Mouse (Mus musculus): ENCODE measurements at regions not wholly inside any gene's neighbourhood (a gene's known extent, or its start where the extent isn't known, plus 50 kb on each side); places are given as distances from the start of the nearest gene placed in this dataset.

DNA sequence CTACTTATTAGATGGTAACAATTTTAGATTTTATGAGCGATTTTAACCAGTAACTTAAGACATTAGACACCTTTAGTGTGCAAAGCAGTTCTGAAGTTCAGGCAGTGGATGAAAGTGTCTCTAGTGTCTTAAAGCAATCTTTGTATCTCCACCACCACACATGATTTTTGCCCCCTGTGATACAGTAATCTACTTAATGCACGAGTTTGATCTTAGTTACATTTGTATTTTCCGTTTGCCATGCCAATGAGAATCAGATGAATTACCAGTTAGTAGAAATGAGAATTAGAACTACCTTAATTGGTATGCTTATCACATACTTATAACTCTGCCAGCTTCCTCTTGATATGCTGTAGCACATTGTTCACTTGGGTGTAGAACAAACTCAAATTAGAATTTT, 99.9 kb downstream of the Gm11146 start:
- no peaks in the 10 kb centered on the region for H3K36me3 ChIP-seq (ENCODE audit: control insufficient read depth, insufficient read depth, low read length)
- no peaks in the 10 kb centered on the region for H3K27me3 ChIP-seq (ENCODE audit: control insufficient read depth, insufficient read depth, low read length)
- H3K4me2 ChIP-seq (replicated peaks; ENCODE audit: low read depth, low read length) = peak overlapping the region; percentile 38
- H3K9me3 ChIP-seq (ENCODE audit: control insufficient read depth, low read depth, low read length) = no peaks in the 10 kb centered on the region
- peak overlapping the region; percentile 11; the same call in 1 of the 2 replicates for H3K27ac ChIP-seq (ENCODE audit: low read length)
- peak overlapping the region; percentile 43 for H3K4me3 ChIP-seq (ENCODE audit: low read depth, low read length)
- H3K4me1 ChIP-seq (ENCODE audit: control insufficient read depth, insufficient read depth, low read length) = peaks cover 4% of the 10 kb centered on the region; the same call in 1 of the 2 replicates
- H3K9ac ChIP-seq (replicated peaks; ENCODE audit: low read depth, low read length) = peak overlapping the region; percentile 42
- no peak for ATAC-seq (ENCODE audit: insufficient number of reproducible peaks, insufficient read depth, low FRiP score, low read depth)
- WGBS = 51% methylated on average over 3 of the region's 3 CpGs

DNA sequence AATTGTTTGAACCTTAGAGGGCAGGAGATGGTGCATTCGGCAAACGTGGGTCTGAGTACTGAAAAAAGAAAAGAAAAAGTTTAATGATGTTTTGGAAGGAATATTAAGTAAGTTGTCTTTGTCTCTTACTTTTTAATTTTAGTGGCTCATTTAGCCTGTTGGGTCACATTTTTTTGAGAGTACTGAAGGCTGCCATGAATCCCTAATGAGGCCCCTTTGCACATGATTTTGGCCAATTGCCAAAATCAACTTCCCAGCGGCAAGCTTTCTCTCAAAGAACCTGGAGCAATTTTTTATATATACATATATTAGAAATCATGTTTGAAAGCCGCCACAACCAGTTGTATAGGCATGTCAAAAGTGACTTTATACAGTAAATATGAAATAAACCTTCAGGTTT, 100.9 kb downstream of the Gm11146 start:
- H3K4me3 ChIP-seq (ENCODE audit: low read depth, low read length) = peak overlapping the region; percentile 43
- H3K9ac ChIP-seq (replicated peaks; ENCODE audit: low read depth, low read length) = peak overlapping the region; percentile 57
- ATAC-seq (ENCODE audit: insufficient number of reproducible peaks, insufficient read depth, low FRiP score, low read depth) = no peak
- no peaks in the 10 kb centered on the region for H3K36me3 ChIP-seq (ENCODE audit: control insufficient read depth, insufficient read depth, low read length)
- no peaks in the 10 kb centered on the region for H3K9me3 ChIP-seq (ENCODE audit: control insufficient read depth, low read depth, low read length)
- peak overlapping the region; percentile 44 for H3K4me2 ChIP-seq (replicated peaks; ENCODE audit: low read depth, low read length)
- H3K27ac ChIP-seq (ENCODE audit: low read length) = peak overlapping the region; percentile 98
- WGBS = 3% methylated on average over 4 of the region's 4 CpGs
- H3K4me1 ChIP-seq (ENCODE audit: control insufficient read depth, insufficient read depth, low read length) = peaks cover 4% of the 10 kb centered on the region; the same call in 1 of the 2 replicates
- H3K27me3 ChIP-seq (ENCODE audit: control insufficient read depth, insufficient read depth, low read length) = no peaks in the 10 kb centered on the region

GRCm38 (mm10) chr16:77500413-77500812, 101.5 kb downstream of the Gm11146 start:
- H3K36me3 ChIP-seq (ENCODE audit: control insufficient read depth, insufficient read depth, low read length) = no peaks in the 10 kb centered on the region
- H3K9me3 ChIP-seq (ENCODE audit: control insufficient read depth, low read depth, low read length) = no peaks in the 10 kb centered on the region
- peak overlapping the region; percentile 57 for H3K9ac ChIP-seq (replicated peaks; ENCODE audit: low read depth, low read length)
- peak overlapping the region; percentile 44 for H3K4me2 ChIP-seq (replicated peaks; ENCODE audit: low read depth, low read length)
- 12% methylated on average over 6 of the region's 6 CpGs for WGBS
- no peaks in the 10 kb centered on the region for H3K27me3 ChIP-seq (ENCODE audit: control insufficient read depth, insufficient read depth, low read length)
- H3K4me1 ChIP-seq (ENCODE audit: control insufficient read depth, insufficient read depth, low read length) = peaks cover 4% of the 10 kb centered on the region; the same call in 1 of the 2 replicates
- ATAC-seq (ENCODE audit: insufficient number of reproducible peaks, insufficient read depth, low FRiP score, low read depth) = peak; percentile 80
- peak overlapping the region; percentile 98 for H3K27ac ChIP-seq (ENCODE audit: low read length)
- peak overlapping the region; percentile 43 for H3K4me3 ChIP-seq (ENCODE audit: low read depth, low read length)

DNA sequence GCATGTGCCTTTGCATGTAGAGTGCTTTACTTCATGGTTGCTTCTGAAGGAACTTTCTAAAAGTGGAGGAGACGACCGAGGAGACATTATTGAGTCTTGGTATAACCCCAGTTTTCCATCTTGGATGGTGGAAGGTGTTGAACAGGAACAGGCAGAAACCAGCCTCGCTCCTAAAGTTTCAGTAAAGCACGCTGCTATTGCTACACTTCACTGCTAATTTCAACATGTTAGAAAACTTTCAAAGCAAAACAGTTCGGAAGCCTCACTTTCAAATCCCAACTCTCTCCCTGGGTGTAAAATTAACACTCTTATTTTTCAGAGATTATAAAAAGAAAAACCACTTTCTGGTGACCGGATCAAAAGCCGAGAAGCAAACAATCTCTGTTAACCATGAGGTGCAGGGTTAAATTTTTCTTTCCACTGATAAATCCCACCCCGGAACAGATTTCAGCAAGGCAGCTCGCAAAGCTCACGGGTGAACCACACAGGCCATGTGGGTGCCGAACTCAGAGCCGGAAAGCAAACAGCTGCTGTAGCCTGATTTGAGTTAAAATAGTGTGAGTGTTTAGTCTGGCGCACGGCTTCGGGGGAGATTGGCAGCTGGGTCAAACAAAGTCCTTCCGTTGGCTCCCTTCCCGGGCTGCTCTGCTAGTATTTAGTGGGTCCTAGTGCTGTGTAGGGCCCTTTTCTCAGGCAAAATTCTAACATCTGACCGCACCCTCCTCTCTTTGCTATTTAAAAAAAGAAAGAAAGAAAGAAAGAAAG, 102.2 kb downstream of the Gm11146 start:
- Histone ChIP-seq H3K27me3 (ENCODE audit: control insufficient read depth, insufficient read depth, low read length) (no peaks in the 10 kb centered on the region), H3K27ac (ENCODE audit: low read length) (peak overlapping the region; percentile 98), H3K36me3 (ENCODE audit: control insufficient read depth, insufficient read depth, low read length) (no peaks in the 10 kb centered on the region), H3K9me3 (ENCODE audit: control insufficient read depth, low read depth, low read length) (no peaks in the 10 kb centered on the region), H3K4me2 (replicated peaks; ENCODE audit: low read depth, low read length) (peak overlapping the region; percentile 44), H3K9ac (replicated peaks; ENCODE audit: low read depth, low read length) (no peak overlapping the region), H3K4me3 (ENCODE audit: low read depth, low read length) (peak overlapping the region; percentile 43), H3K4me1 (ENCODE audit: control insufficient read depth, insufficient read depth, low read length) (peaks cover 4% of the 10 kb centered on the region; the same call in 1 of the 2 replicates)
- ATAC-seq (ENCODE audit: insufficient number of reproducible peaks, insufficient read depth, low FRiP score, low read depth) = peak; percentile 92
- 20% methylated on average over 18 of the region's 18 CpGs for WGBS

- 94% methylated on average over 7 of the region's 7 CpGs for WGBS
- Histone ChIP-seq H3K9me3 (ENCODE audit: control insufficient read depth, low read depth, low read length) (no peaks in the 10 kb centered on the region), H3K4me1 (ENCODE audit: control insufficient read depth, insufficient read depth, low read length) (peaks cover 4% of the 10 kb centered on the region; the same call in 1 of the 2 replicates), H3K27ac (ENCODE audit: low read length) (no peak overlapping the region), H3K4me3 (ENCODE audit: low read depth, low read length) (no peak overlapping the region), H3K4me2 (replicated peaks; ENCODE audit: low read depth, low read length) (no peak overlapping the region), H3K9ac (replicated peaks; ENCODE audit: low read depth, low read length) (no peak overlapping the region), H3K27me3 (ENCODE audit: control insufficient read depth, insufficient read depth, low read length) (no peaks in the 10 kb centered on the region), H3K36me3 (ENCODE audit: control insufficient read depth, insufficient read depth, low read length) (no peaks in the 10 kb centered on the region)
- ATAC-seq (ENCODE audit: insufficient number of reproducible peaks, insufficient read depth, low FRiP score, low read depth) = no peak
Measured at GRCm38 (mm10) chr16:77495310-77495709, 106.6 kb downstream of the Gm11146 start.

DNA sequence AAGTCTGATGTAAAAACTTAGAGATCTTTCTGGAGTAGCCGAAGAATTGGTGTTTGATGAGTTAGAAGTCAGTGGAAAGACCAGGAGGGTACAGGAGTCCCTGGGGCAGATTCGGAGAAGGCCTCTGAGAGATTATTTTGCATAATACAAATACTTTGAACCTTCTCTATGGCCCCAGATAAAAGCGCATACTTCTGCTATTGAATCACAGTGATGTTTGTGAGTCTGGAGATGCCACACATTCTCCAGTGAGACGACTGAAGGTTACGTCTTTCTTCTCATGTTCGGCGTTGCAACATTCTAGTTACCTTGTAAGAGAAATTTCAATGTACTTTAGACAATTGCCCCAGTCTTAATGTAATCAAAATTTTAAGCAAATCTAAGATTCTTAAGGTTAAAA, 107.9 kb downstream of the Gm11146 start:
- no peak for ATAC-seq (ENCODE audit: insufficient number of reproducible peaks, insufficient read depth, low FRiP score, low read depth)
- WGBS = 71% methylated on average over 7 of the region's 7 CpGs
- Histone ChIP-seq H3K27ac (ENCODE audit: low read length) (no peak overlapping the region), H3K27me3 (ENCODE audit: control insufficient read depth, insufficient read depth, low read length) (no peaks in the 10 kb centered on the region), H3K9ac (replicated peaks; ENCODE audit: low read depth, low read length) (no peak overlapping the region), H3K9me3 (ENCODE audit: control insufficient read depth, low read depth, low read length) (no peaks in the 10 kb centered on the region), H3K4me3 (ENCODE audit: low read depth, low read length) (no peak overlapping the region), H3K4me2 (replicated peaks; ENCODE audit: low read depth, low read length) (no peak overlapping the region), H3K36me3 (ENCODE audit: control insufficient read depth, insufficient read depth, low read length) (no peaks in the 10 kb centered on the region), H3K4me1 (ENCODE audit: control insufficient read depth, insufficient read depth, low read length) (no peaks in the 10 kb centered on the region)

DNA sequence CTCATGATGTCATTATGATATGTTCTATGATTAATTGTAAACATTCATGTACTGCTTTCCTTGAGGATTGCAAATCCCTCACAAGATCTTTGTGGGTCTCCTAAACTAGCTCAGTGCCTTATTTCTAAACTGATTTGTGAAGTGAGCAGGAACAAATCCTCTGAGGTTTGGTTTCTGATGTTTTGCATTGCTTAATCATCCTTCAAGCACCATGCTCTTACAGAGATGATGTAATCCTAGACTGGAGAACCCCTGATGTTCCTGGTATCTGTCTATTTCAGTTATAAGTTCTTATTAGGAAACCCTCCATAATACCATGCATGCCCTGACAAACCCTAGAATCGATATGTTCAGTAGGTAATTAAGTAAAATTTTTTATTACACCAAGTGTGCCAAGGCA, 113.7 kb downstream of the Gm11146 start:
- H3K4me3 ChIP-seq (ENCODE audit: low read depth, low read length) = no peak overlapping the region
- no peaks in the 10 kb centered on the region for H3K27me3 ChIP-seq (ENCODE audit: control insufficient read depth, insufficient read depth, low read length)
- 91% methylated on average over 1 of the region's 1 CpGs for WGBS
- no peak overlapping the region for H3K27ac ChIP-seq (ENCODE audit: low read length)
- H3K9ac ChIP-seq (replicated peaks; ENCODE audit: low read depth, low read length) = no peak overlapping the region
- no peak for ATAC-seq (ENCODE audit: insufficient number of reproducible peaks, insufficient read depth, low FRiP score, low read depth)
- no peaks in the 10 kb centered on the region for H3K4me1 ChIP-seq (ENCODE audit: control insufficient read depth, insufficient read depth, low read length)
- no peaks in the 10 kb centered on the region for H3K9me3 ChIP-seq (ENCODE audit: control insufficient read depth, low read depth, low read length)
- no peaks in the 10 kb centered on the region for H3K36me3 ChIP-seq (ENCODE audit: control insufficient read depth, insufficient read depth, low read length)
- no peak overlapping the region for H3K4me2 ChIP-seq (replicated peaks; ENCODE audit: low read depth, low read length)

- H3K4me1 ChIP-seq (ENCODE audit: control insufficient read depth, insufficient read depth, low read length) = no peaks in the 10 kb centered on the region
- no peak overlapping the region for H3K27ac ChIP-seq (ENCODE audit: low read length)
- H3K9me3 ChIP-seq (ENCODE audit: control insufficient read depth, low read depth, low read length) = no peaks in the 10 kb centered on the region
- H3K36me3 ChIP-seq (ENCODE audit: control insufficient read depth, insufficient read depth, low read length) = no peaks in the 10 kb centered on the region
- 71% methylated on average over 7 of the region's 7 CpGs for WGBS
- no peak overlapping the region for H3K4me3 ChIP-seq (ENCODE audit: low read depth, low read length)
- ATAC-seq (ENCODE audit: insufficient number of reproducible peaks, insufficient read depth, low FRiP score, low read depth) = no peak
- H3K27me3 ChIP-seq (ENCODE audit: control insufficient read depth, insufficient read depth, low read length) = no peaks in the 10 kb centered on the region
- no peak overlapping the region for H3K9ac ChIP-seq (replicated peaks; ENCODE audit: low read depth, low read length)
- no peak overlapping the region for H3K4me2 ChIP-seq (replicated peaks; ENCODE audit: low read depth, low read length)
Measured at GRCm38 (mm10) chr16:77479812-77480211, 122.1 kb downstream of the Gm11146 start.

DNA sequence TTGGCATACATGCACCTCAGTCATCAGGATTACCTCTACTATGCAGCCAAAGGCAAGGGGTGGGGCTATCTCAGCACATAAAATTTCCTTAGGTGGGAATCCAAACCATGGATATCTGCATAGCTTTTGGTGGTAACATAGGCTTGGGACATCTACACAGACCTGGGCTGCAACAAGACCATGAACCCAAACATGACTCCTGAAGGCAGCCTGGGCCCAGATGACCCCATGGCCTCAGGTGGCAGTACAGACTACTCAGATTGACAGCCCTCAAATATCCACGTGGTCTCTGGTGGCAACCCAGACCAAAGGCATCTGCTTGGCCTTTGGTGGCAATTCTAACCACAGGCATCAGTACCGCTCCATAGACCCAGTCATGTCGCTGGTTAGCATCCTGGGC, 130.0 kb downstream of the Gm11146 start:
- no peaks in the 10 kb centered on the region for H3K27me3 ChIP-seq (ENCODE audit: control insufficient read depth, insufficient read depth, low read length)
- no peak overlapping the region for H3K9ac ChIP-seq (replicated peaks; ENCODE audit: low read depth, low read length)
- no peak overlapping the region for H3K4me2 ChIP-seq (replicated peaks; ENCODE audit: low read depth, low read length)
- H3K4me3 ChIP-seq (ENCODE audit: low read depth, low read length) = no peak overlapping the region
- ATAC-seq (ENCODE audit: insufficient number of reproducible peaks, insufficient read depth, low FRiP score, low read depth) = no peak
- no peaks in the 10 kb centered on the region for H3K36me3 ChIP-seq (ENCODE audit: control insufficient read depth, insufficient read depth, low read length)
- H3K4me1 ChIP-seq (ENCODE audit: control insufficient read depth, insufficient read depth, low read length) = no peaks in the 10 kb centered on the region
- no peak overlapping the region for H3K27ac ChIP-seq (ENCODE audit: low read length)
- 90% methylated on average over 3 of the region's 3 CpGs for whole genome bisulfite sequencing
- no peaks in the 10 kb centered on the region for H3K9me3 ChIP-seq (ENCODE audit: control insufficient read depth, low read depth, low read length)
